Comparison of ENCODE assay signal across 15 mouse cellular contexts in the genomic region with DNA sequence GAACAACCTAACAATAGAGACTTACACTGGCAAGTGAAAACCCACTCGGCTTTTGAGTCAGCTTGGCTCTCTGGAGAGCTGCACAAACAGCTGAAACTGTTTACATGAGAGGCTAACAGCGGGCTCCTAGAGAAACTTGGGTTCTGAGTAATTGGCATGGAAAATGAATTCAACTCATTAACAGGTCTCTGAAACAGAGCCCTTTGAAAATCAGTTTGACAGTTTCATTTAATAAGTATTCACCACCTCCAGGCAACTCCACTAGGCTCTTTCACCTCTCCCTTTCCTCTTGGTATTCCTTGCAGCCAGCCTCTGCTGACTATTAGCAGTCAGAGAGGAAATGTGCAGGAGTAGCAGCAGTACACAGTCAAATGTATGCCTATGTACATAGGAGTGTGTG. TPM values are rescaled to one million over a fixed set of nuclear protein-coding genes. Genes with fewer than 3 reads are reported as not detected.
"Had no signal": no experiment of that assay in that cellular context is flagged by ENCODE, and none has a peak within 500 bp of the region (broad histone marks: within the 10 kb centered on the region; RNA-seq: fewer than 3 reads in every experiment).

No protein-coding gene starts in this region.

- H3K4me3 ChIP-seq: limb, embryonic 12.5 days; liver, embryonic 13.5 days; myocyte; neural tube, embryonic 15.5 days had no signal

- DNase-seq: kidney, adult 9 months; kidney, postnatal 36 days; layer of hippocampus, postnatal 36 days; liver; liver, embryonic 13.5 days; liver, postnatal 0 days; right cerebral cortex, adult 18-20 months; thymus, postnatal 4 days had no signal

- H3K27me3 ChIP-seq: limb, embryonic 12.5 days; liver, embryonic 13.5 days; neural tube, embryonic 15.5 days had no signal

- H3K9me3 ChIP-seq: limb, embryonic 12.5 days; liver, embryonic 13.5 days; neural tube, embryonic 15.5 days had no signal

- H3K36me3 ChIP-seq: limb, embryonic 12.5 days; liver, embryonic 13.5 days; neural tube, embryonic 15.5 days had no signal

- H3K27ac ChIP-seq: kidney, postnatal 0 days; limb, embryonic 12.5 days; liver, embryonic 13.5 days; neural tube, embryonic 15.5 days; stomach, postnatal 0 days had no signal

- H3K4me2 ChIP-seq: limb, embryonic 12.5 days; liver, embryonic 13.5 days; neural tube, embryonic 15.5 days had no signal

- ATAC-seq: liver, postnatal 0 days had no signal

- H3K9ac ChIP-seq: limb, embryonic 12.5 days; liver, embryonic 13.5 days; liver, postnatal 0 days; neural tube, embryonic 15.5 days had no signal

- H3K4me1 ChIP-seq: limb, embryonic 12.5 days; liver, embryonic 13.5 days; neural tube, embryonic 15.5 days had no signal

RNA-seq across cellular contexts. Expression of a gene that starts 37.2 kb away (rescaled TPM):
- total RNA-seq: megakaryocyte-erythroid progenitor cell, adult 5-6 weeks had no signal
- polyA plus RNA-seq: liver, embryonic 13.5 days; liver, postnatal 0 days; lung, embryonic 16.5 days; myocyte had no signal
